Mouse (Mus musculus): Measurements from ENCODE around the gene Inpp5a. TPM values are rescaled to one million over a fixed set of nuclear protein-coding genes. Genes with fewer than 3 reads are reported as not detected.
A peak's percentile ranks its signal among the peaks of the same experiment; 100 is the strongest.

The Inpp5a gene
- polyA plus RNA-seq, 1 experiment from 2014 or later: 93.9 TPM

GRCm38 (mm10) chr7:139401791-139402190 lies 12.9 kb downstream of the Inpp5a start:
- H3K9ac ChIP-seq (ENCODE audit: low read length): no peak overlapping the region
- H3K4me3 ChIP-seq (ENCODE audit: control insufficient read depth in 1 of 2, insufficient read depth in 1 of 2, low read depth in 1 of 2, low read length in 2 of 2): no peak overlapping the region
- peaks cover 22% of the 10 kb centered on the region for H3K36me3 ChIP-seq (ENCODE audit: control insufficient read depth, insufficient read depth, low read length)
- no peaks in the 10 kb centered on the region for H3K27me3 ChIP-seq (ENCODE audit: control insufficient read depth, insufficient read depth, low read length)
- H3K9me3 ChIP-seq (ENCODE audit: control insufficient read depth, low read length): no peaks in the 10 kb centered on the region
- ATAC-seq (ENCODE audit: insufficient number of reproducible peaks, insufficient read depth, low FRiP score, low read depth): no peak
- no peak overlapping the region for H3K27ac ChIP-seq (replicated peaks in 1 of 2; ENCODE audit: control insufficient read depth in 1 of 2, insufficient read depth in 1 of 2, low read depth in 2 of 2, low read length in 2 of 2)
- H3K4me1 ChIP-seq (ENCODE audit: control insufficient read depth in 2 of 2, insufficient read depth in 2 of 2, low read length in 2 of 2): peaks cover 31 to 64% of the 10 kb centered on the region in 2 experiments
- no peak overlapping the region for H3K4me2 ChIP-seq (ENCODE audit: low read length)
- 58% methylated on average over 8 of the region's 8 CpGs for WGBS

GRCm38 (mm10) chr7:139402721-139403120 lies 13.8 kb downstream of the Inpp5a start:
- ATAC-seq (ENCODE audit: insufficient number of reproducible peaks, insufficient read depth, low FRiP score, low read depth): no peak
- no peak overlapping the region for H3K4me2 ChIP-seq (ENCODE audit: low read length)
- peaks cover 22% of the 10 kb centered on the region for H3K36me3 ChIP-seq (ENCODE audit: control insufficient read depth, insufficient read depth, low read length)
- peaks cover 27 to 62% of the 10 kb centered on the region in 2 experiments for H3K4me1 ChIP-seq (ENCODE audit: control insufficient read depth in 2 of 2, insufficient read depth in 2 of 2, low read length in 2 of 2)
- no peak overlapping the region for H3K27ac ChIP-seq (replicated peaks in 1 of 2; ENCODE audit: control insufficient read depth in 1 of 2, insufficient read depth in 1 of 2, low read depth in 2 of 2, low read length in 2 of 2)
- no peaks in the 10 kb centered on the region for H3K9me3 ChIP-seq (ENCODE audit: control insufficient read depth, low read length)
- H3K27me3 ChIP-seq (ENCODE audit: control insufficient read depth, insufficient read depth, low read length): no peaks in the 10 kb centered on the region
- no peak overlapping the region for H3K4me3 ChIP-seq (ENCODE audit: control insufficient read depth in 1 of 2, insufficient read depth in 1 of 2, low read depth in 1 of 2, low read length in 2 of 2)
- no peak overlapping the region for H3K9ac ChIP-seq (ENCODE audit: low read length)
- WGBS: 70% methylated on average over 4 of the region's 4 CpGs

GRCm38 (mm10) chr7:139406581-139406980 lies 17.7 kb downstream of the Inpp5a start:
- H3K27ac ChIP-seq (replicated peaks in 1 of 2; ENCODE audit: control insufficient read depth in 1 of 2, insufficient read depth in 1 of 2, low read depth in 2 of 2, low read length in 2 of 2): no peak overlapping the region
- WGBS: 74% methylated on average over 2 of the region's 2 CpGs
- H3K27me3 ChIP-seq (ENCODE audit: control insufficient read depth, insufficient read depth, low read length): no peaks in the 10 kb centered on the region
- ATAC-seq (ENCODE audit: insufficient number of reproducible peaks, insufficient read depth, low FRiP score, low read depth): no peak
- H3K4me3 ChIP-seq (ENCODE audit: control insufficient read depth in 1 of 2, insufficient read depth in 1 of 2, low read depth in 1 of 2, low read length in 2 of 2): no peak overlapping the region
- peaks cover 17% of the 10 kb centered on the region for H3K36me3 ChIP-seq (ENCODE audit: control insufficient read depth, insufficient read depth, low read length)
- no peak overlapping the region for H3K4me2 ChIP-seq (ENCODE audit: low read length)
- H3K9me3 ChIP-seq (ENCODE audit: control insufficient read depth, low read length): no peaks in the 10 kb centered on the region
- peaks cover 21 to 55% of the 10 kb centered on the region in 2 experiments for H3K4me1 ChIP-seq (ENCODE audit: control insufficient read depth in 2 of 2, insufficient read depth in 2 of 2, low read length in 2 of 2)
- no peak overlapping the region for H3K9ac ChIP-seq (ENCODE audit: low read length)

GRCm38 (mm10) chr7:139407966-139408365 lies 19.1 kb downstream of the Inpp5a start:
- Histone ChIP-seq H3K4me3 (ENCODE audit: control insufficient read depth in 1 of 2, insufficient read depth in 1 of 2, low read depth in 1 of 2, low read length in 2 of 2) (no peak overlapping the region), H3K4me1 (ENCODE audit: control insufficient read depth in 2 of 2, insufficient read depth in 2 of 2, low read length in 2 of 2) (peaks cover 31 to 55% of the 10 kb centered on the region in 2 experiments), H3K9ac (ENCODE audit: low read length) (no peak overlapping the region), H3K27ac (replicated peaks in 1 of 2; ENCODE audit: control insufficient read depth in 1 of 2, insufficient read depth in 1 of 2, low read depth in 2 of 2, low read length in 2 of 2) (no peak overlapping the region), H3K4me2 (ENCODE audit: low read length) (no peak overlapping the region), H3K27me3 (ENCODE audit: control insufficient read depth, insufficient read depth, low read length) (no peaks in the 10 kb centered on the region), H3K9me3 (ENCODE audit: control insufficient read depth, low read length) (no peaks in the 10 kb centered on the region), H3K36me3 (ENCODE audit: control insufficient read depth, insufficient read depth, low read length) (peaks cover 17% of the 10 kb centered on the region)
- no peak for ATAC-seq (ENCODE audit: insufficient number of reproducible peaks, insufficient read depth, low FRiP score, low read depth)

- Histone ChIP-seq H3K9me3 (ENCODE audit: control insufficient read depth, low read length) (no peaks in the 10 kb centered on the region), H3K4me1 (ENCODE audit: control insufficient read depth in 2 of 2, insufficient read depth in 2 of 2, low read length in 2 of 2) (peaks cover 42 to 75% of the 10 kb centered on the region in 2 experiments), H3K27ac (replicated peaks in 1 of 2; ENCODE audit: control insufficient read depth in 1 of 2, insufficient read depth in 1 of 2, low read depth in 2 of 2, low read length in 2 of 2) (peak overlapping the region in 1 of 2 experiments; percentile 44; a peak in 2 of 4 replicates), H3K36me3 (ENCODE audit: control insufficient read depth, insufficient read depth, low read length) (peaks cover 15% of the 10 kb centered on the region), H3K4me2 (ENCODE audit: low read length) (no peak overlapping the region), H3K4me3 (ENCODE audit: control insufficient read depth in 1 of 2, insufficient read depth in 1 of 2, low read depth in 1 of 2, low read length in 2 of 2) (no peak overlapping the region), H3K27me3 (ENCODE audit: control insufficient read depth, insufficient read depth, low read length) (no peaks in the 10 kb centered on the region), H3K9ac (ENCODE audit: low read length) (no peak overlapping the region)
- WGBS: 43% methylated on average over 5 of the region's 5 CpGs
- no peak for ATAC-seq (ENCODE audit: insufficient number of reproducible peaks, insufficient read depth, low FRiP score, low read depth)
Observed at GRCm38 (mm10) chr7:139409903-139410302, 21.0 kb downstream of the Inpp5a start.

- H3K9ac ChIP-seq (ENCODE audit: low read length): no peak overlapping the region
- no peak overlapping the region for H3K4me2 ChIP-seq (ENCODE audit: low read length)
- no peak for ATAC-seq (ENCODE audit: insufficient number of reproducible peaks, insufficient read depth, low FRiP score, low read depth)
Observed at GRCm38 (mm10) chr7:139412223-139412950, 23.5 kb downstream of the Inpp5a start.

GRCm38 (mm10) chr7:139413400-139413799 lies 24.5 kb downstream of the Inpp5a start:
- H3K27me3 ChIP-seq (ENCODE audit: control insufficient read depth, insufficient read depth, low read length): no peaks in the 10 kb centered on the region
- H3K4me1 ChIP-seq (ENCODE audit: control insufficient read depth in 2 of 2, insufficient read depth in 2 of 2, low read length in 2 of 2): peaks cover 55 to 80% of the 10 kb centered on the region in 2 experiments
- H3K27ac ChIP-seq (replicated peaks in 1 of 2; ENCODE audit: control insufficient read depth in 1 of 2, insufficient read depth in 1 of 2, low read depth in 2 of 2, low read length in 2 of 2): peak overlapping the region in 1 of 2 experiments; percentile 39; a peak in 1 of 4 replicates
- H3K4me3 ChIP-seq (ENCODE audit: control insufficient read depth in 1 of 2, insufficient read depth in 1 of 2, low read depth in 1 of 2, low read length in 2 of 2): no peak overlapping the region
- no peak overlapping the region for H3K4me2 ChIP-seq (ENCODE audit: low read length)
- peak overlapping the region; percentile 34; the same call in 1 of the 2 replicates for H3K9ac ChIP-seq (ENCODE audit: low read length)
- H3K36me3 ChIP-seq (ENCODE audit: control insufficient read depth, insufficient read depth, low read length): no peaks in the 10 kb centered on the region
- ATAC-seq (ENCODE audit: insufficient number of reproducible peaks, insufficient read depth, low FRiP score, low read depth): no peak
- WGBS: 43% methylated on average over 3 of the region's 3 CpGs
- H3K9me3 ChIP-seq (ENCODE audit: control insufficient read depth, low read length): no peaks in the 10 kb centered on the region

More at GRCm38 (mm10) chr7:139412223-139412950, 23.5 kb downstream of the Inpp5a start:
- H3K36me3 ChIP-seq (ENCODE audit: control insufficient read depth, insufficient read depth, low read length): no peaks in the 10 kb centered on the region
- WGBS: 22% methylated on average over 8 of the region's 8 CpGs
- H3K4me1 ChIP-seq (ENCODE audit: control insufficient read depth in 2 of 2, insufficient read depth in 2 of 2, low read length in 2 of 2): peaks cover 61 to 86% of the 10 kb centered on the region in 2 experiments
- H3K27me3 ChIP-seq (ENCODE audit: control insufficient read depth, insufficient read depth, low read length): no peaks in the 10 kb centered on the region
- no peak overlapping the region for H3K4me3 ChIP-seq (ENCODE audit: control insufficient read depth in 1 of 2, insufficient read depth in 1 of 2, low read depth in 1 of 2, low read length in 2 of 2)
- H3K27ac ChIP-seq (replicated peaks in 1 of 2; ENCODE audit: control insufficient read depth in 1 of 2, insufficient read depth in 1 of 2, low read depth in 2 of 2, low read length in 2 of 2): peak overlapping the region; percentile 8 to 39; a peak in 2 of 4 replicates
- H3K9me3 ChIP-seq (ENCODE audit: control insufficient read depth, low read length): no peaks in the 10 kb centered on the region
